Mouse (Mus musculus): Measurements from ENCODE around the gene Nlrc5.
"Not testable (repeated sequence)": the region's sequence is repeated elsewhere in the genome, so short reads cannot be mapped to it uniquely, and the experiment has no call there.

Nlrc5 gene

DNA sequence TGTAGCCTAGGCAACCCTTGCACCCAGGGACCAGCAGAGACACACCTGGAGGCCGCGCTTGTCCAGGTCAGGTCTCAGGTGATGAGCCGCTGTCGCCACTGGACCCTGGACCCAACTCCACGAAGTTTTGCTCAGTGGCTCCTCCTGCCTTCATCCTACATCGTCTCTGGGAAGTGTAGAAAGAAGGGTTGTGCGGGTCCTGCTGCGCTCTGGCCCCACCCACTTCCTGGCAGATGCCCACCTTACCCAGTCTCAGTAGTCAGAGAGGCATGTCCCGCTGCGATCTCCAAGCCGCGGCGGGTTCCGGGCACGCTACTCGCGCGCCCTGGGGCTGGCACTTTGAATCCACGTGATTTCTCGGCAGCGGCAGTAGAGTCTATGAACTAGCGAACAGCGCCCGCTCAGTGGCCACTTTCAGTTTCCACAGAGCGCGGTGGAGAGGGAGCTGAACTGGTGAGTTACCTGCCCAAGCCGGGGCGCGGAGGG, at the start of gene Nlrc5:
TSS of gene Nlrc5 (plus strand) at position 376 of the 486 bp plus-strand sequence.
- DNase-seq (ENCODE audit: low spot score in 2 of 2), result peak; percentile 88 to 89

DNA sequence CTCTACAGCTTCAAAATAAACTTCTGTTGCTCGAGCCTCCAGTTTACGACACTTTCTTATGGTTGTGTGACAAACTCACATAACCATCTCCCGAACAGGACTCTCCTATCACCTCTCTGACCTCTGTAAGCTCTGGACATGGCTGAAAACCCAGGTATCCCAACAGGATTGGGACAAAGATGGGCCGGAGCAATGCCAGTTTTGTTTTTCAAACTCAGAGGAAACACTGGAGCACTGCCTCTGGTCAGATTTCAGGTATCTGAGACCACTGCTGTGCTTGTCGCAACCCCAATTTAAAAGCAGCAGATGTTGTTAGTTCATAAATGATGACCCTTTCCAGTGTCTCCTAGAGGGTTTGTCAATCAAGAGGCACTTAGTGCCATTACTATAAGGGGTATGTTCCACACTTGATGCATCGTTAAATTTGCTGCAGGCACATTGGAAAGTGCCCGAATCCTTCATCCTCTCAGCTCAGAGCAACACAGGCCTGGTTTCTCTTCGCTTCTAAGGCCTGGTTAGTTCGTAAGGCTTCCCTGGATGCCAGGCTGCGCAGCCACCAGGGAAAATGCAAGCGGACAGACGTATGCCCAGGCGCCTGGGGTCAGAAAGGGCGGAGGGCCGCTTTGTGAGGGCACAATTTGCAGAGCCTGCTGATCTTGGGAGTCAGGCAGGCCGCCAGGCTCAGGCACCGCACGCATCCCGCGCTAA, 48.5 kb upstream of the Nlrc5 start:
- no peak for DNase-seq (ENCODE audit: low spot score in 2 of 2)

DNA sequence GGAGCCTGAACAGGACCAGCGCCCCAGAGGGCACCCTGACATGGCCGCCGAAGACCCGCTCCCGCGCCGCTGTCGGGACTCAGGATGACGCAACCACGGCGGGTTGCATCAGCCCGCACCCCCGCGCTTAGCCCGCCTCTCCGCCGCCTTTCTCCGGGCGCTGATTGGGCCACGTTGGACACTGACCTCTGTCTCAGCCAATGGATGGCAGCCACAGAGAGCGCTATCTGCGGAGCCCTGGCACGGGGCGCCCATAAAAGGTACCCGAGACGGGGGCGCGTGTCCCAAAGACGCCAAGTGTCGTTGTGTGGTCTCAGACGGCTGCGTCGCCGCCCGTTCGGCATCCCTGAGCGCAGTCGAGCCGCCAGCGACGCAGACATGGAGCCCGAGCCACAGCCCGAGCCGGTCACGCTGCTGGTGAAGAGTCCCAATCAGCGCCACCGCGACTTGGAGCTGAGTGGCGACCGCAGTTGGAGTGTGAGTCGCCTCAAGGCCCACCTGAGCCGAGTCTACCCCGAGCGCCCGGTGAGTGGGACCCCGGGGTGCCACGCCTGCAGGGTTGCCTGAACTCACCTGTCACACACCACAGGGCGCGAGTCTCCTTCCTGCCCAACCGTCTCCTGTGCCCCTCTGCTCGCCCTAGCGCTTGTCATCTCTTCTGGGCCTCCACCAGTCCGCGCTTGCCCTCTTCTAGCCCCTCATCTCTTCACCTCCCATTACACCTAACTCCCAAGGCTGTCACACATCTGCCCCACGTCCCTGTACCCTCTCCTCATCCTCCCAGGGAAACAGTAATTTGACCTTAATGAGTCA, 47.7 kb upstream of the Nlrc5 start, which contains the start of gene Herpud1:
TSS of gene Herpud1 (plus strand) at position 225 of the 813 bp plus-strand sequence.
- DNase-seq (ENCODE audit: low spot score in 2 of 2), result peak; percentile 98 to 99

DNA sequence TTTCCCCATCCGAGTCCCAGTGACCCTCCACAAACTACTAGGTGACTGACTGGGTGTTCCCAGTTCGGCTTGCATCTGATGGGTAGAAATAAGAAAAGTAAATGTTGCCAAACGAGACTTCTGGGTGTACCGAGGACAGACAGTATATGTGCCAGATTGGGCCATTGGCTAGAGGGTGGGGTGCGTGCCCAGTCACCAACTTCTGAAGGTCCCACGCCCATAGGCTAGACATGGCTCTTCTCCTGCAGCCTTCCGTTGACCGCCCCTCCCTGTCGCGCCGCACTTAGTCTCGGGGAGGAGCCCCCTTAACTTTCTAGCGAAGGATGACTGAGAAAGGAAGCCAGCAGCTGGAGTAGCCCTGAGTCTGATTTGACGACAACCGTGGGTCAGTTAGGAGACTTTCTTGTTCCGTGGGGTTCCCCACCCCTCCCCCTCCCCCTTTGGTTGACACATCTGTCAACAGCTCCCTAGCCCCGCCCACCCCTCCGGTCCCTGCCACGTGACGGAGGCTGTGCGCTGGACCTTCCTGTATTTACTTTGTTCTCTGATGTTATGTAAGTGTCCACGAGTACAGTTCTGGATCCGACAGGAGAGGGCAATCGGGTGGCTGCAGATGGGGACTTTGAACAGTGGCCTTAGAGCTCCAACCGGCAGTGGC, 47.0 kb upstream of the Nlrc5 start:
- peak; percentile 72 to 82 for DNase-seq (ENCODE audit: low spot score in 2 of 2)

DNA sequence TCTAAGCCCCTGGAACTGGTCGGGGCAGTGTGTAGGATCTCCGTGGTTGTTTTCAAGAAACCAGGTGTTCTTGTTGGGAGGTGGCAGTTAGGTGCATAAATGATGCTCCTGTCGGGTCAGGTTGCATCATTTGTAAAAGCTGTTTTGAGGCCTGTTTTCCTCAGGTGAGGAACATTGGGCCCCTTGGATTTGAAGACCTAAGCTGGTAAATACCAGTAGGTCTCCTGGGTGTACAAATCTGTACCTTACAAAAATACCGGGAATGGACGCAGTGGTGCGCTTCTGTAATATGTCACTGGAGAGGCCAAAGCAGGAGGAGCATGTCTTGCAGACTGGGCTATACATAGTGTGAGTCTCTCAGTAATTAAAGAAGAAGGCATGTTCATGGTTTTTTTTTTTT, 46.4 kb upstream of the Nlrc5 start:
- no peak for DNase-seq (ENCODE audit: low spot score in 2 of 2)

DNA sequence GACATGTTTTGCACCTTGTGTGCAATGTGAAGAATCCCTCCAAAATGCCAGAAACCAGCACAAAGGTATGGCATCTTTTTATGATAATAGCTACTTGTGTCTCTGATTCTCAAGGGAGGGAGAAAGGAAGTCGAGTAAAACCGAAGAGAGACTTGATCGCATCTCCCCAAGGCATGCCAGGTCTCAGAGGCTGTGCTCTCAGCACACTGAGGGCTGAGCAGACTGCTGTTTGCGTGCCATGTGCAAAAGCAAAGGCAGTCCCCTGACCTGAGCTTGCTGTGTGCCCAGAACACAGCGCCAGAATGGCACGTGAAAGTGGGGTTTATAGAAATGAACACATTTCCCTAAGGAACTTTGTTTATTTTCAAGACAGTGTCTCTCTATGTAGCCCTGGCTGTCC, 44.6 kb upstream of the Nlrc5 start:
- no peak for DNase-seq (ENCODE audit: low spot score in 2 of 2)

DNA sequence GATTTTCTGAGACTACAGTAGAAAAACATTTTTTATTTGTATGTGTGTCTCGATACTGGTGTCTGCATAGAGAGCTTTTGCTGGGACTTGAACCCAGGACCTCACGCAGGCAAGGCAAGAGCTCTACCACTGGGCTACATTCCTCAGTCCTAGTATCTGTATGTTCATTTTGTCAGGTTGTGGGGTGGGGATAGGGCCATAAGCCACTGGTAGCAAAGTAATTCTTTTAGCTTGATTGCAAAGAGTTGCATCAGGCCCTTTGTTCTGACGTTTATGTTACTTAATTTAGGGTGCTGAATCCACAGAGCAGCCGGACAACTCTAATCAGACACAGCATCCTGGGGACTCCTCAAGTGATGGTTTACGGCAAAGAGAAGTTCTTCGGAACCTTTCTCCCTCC, 43.7 kb upstream of the Nlrc5 start:
- no peak for DNase-seq (ENCODE audit: low spot score in 2 of 2)

DNA sequence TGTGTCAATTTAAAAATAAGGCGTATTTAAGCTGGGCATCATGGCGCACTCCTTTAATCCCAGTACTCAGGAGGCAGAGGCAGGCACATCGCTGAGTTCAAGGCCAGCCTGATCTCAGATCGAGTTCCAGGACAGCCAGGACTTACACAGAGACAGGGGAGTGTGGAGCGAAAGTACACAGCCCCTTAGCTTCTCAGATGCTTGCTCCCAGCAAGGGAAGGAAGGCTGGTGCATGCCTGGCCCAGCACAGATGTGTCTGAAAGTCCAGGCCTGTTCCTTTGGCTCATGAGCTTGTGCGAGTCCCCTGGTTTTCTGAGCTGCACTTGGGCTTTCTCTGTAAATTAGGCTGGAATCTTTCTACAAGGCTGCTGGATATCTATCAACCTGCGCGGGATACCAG, 43.2 kb upstream of the Nlrc5 start:
- no peak for DNase-seq (ENCODE audit: low spot score in 2 of 2)

DNA sequence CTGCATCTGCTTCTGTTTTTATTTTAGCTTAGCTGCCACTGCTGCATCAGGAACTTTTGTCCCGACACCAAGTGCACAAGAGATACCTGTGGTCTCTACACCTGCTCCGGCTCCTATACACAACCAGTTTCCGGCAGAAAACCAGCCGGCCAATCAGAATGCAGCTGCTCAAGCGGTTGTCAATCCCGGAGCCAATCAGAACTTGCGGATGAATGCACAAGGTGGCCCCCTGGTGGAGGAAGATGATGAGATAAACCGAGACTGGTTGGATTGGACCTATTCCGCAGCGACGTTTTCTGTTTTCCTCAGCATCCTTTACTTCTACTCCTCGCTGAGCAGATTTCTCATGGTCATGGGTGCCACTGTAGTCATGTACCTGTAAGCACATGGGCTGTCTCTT, 42.0 kb upstream of the Nlrc5 start:
- DNase-seq (ENCODE audit: low spot score in 2 of 2), result peak in 1 of 2 experiments; percentile 34

DNA sequence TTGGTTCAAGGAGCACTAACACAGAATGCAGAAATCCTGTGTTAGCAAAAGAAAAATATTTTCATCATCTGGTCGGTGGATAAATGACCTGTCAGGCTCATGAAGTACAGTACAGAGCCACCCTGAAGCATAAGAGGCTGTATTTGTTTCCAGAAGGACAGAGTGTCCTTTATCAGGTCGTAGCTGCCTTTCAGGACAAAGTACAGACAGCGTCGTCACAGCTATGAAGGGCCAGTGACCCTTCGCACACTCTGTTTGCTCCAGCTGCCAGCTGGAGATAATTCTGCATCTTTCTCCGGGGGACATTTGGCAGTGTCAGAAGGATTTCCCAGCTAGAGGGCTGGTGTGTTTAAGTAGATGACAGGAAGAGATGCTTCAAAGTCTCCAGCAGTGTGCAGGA, 41.5 kb upstream of the Nlrc5 start:
- no peak for DNase-seq (ENCODE audit: low spot score in 2 of 2)

DNA sequence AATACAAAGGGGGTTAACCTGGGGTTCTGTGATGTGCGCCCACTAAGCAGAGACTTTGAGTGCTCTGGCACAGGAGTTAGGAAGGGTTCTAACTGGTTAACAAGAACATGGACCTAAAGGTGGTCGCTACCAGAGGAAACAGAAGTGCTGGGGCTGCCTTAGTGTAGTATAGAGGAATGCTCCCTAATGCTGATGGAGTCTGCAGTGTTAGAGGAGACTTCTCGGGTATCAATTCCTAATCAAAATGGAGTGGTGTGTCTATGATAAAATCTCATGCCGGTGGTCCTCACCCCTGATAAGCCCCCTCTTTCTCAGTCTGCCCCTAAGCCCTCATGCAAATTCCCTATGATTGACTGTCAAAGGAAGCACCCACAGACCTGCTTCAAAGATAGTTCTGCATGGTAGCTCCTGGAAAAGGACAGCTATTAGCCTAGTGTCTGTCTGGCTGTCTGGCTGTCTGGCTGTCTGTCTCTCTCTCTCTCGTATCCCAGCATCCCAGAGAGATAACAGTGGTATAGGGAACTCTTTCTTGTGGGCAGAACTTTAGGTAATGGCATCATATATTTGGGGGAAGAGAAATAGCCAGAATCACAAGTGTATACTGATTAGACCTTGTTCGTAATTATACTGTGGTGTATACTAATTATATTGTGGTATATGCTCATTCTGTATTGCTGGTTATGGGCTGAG, 38.2 kb upstream of the Nlrc5 start:
- no peak for DNase-seq (ENCODE audit: low spot score in 2 of 2)

DNA sequence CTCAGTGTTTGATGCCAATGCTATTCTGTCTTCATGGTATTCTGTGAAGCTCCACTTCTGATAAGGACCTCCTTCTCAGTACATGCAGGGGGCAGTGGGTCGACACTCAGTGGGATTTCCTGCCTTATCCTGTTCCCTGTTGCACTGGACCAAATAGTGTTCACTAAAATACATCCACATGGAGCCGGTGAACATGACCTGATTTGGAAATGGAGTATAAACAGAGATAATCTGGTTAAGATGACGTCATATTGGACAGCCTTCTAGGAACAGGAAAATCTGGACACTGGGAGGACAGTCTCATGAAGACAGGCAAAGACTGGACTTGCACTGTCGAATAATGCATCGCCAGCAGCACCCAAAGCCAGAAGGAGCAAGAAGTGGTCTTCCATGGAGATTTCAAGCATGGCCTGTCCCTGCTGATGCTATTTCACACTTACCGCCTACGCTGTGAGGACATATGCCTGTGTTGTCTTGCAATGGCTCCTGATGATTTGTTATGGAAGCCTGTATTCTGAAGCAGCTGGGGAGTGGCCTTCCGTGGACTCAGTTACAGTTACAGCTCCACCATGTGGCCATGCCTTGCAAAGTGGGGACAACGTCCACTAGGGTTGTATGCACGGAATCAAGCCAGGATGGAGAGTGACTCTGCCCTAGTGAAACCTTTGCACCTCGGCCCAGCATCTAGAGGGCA, 37.0 kb upstream of the Nlrc5 start:
- DNase-seq (ENCODE audit: low spot score in 2 of 2), result peak; percentile 34 to 41

DNA sequence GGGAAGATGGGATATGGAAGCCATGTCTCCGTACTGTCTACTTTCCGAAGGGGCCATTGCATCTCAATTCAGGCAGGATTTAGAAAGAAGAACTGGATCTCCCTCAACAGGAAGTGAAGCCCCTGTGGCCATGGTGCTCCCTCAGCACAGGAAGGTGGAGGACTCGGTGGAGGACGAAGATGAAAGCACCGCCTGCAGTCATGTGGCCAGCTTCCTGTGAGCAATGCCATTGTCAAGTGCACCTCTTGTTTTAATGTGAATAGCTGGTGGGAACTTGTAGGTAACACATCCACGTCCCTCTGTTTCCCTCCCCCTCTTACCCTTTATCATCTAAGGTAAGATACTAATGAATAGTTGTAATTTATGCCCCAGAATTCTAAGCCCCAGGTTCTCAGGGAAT, 35.6 kb upstream of the Nlrc5 start:
- DNase-seq (ENCODE audit: low spot score in 2 of 2), result peak; percentile 58 to 59

DNA sequence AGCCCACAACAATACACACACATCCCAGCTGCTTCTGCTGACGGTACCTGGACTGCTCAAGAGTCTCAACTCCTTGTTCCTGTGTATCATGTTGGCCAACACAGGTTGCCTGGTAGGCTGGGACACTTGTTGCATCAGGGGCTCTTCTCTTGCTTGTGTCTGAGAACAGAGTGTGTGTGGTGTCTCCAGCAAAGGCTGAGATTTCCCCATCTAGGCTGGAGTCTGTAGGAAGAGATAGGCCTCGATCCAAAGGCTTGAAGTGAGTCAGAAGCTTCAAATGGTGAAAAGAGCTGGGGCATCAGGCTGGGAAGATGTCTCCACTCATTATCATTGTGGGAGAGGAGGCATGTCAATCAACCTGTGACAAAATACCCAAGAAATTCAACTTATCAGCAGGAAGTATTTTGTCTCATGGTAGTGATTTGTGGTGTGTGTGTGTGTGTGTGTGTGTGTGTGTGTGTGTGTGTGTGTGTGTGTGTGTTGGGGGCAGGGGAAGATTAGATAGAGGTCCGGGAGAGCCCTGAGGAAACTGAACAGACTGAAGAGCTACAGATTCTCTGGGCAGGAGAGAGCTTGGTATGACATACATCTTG, 34.7 kb upstream of the Nlrc5 start:
- DNase-seq (ENCODE audit: low spot score in 2 of 2), result no peak

DNA sequence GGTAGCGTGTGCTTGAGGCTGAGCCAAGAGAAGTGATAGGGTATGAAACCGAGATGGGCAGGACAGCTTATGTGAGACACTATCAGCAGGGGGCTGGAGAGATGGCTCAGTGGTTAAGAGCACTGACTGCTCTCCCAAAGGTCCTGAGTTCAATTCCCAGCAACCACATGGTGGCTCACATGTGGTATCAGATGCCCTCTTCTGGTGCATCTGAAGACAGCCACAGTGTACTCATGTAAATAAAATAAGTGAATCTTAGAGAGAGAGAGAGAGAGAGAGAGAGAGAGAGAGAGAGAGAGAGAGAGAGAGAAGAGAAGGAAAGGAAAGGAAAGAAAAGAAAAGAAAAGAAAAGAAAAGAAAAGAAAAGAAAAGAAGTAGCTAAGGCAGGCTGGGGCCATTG, 34.2 kb upstream of the Nlrc5 start:
- not testable (repeated sequence) for DNase-seq (ENCODE audit: low spot score in 2 of 2)

DNA sequence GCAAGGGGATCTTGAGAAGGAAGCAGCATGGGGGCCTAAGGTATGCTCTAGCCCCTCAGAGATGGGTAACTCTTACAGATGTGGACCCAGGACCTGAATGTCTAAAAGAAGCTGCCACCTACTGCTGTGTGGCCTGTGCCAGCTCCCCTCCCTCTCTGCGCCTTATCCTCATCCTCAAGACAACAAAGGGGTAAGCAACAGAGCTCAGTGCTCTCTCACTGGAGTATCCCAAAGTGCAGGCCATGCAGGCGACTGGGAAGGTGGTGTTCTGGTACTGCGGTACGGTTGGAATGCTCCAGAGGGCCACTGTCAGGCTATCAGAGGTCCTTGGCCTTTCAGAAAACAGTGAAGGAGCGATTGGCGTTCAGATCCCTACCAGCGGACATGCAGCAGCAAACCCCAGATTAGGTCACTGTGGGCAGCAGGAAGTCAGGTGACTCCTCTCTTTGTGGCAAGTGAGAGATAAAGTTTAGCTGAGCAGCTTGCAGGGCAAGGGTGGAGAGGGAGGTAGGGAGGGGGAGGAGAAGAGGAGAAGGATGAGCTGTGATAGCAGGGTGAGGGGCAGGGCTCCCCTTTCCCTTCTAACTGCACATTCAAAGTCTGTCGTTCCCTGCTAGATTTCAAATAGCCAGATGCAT, 25.6 kb upstream of the Nlrc5 start:
- peak in 1 of 2 experiments; percentile 16 for DNase-seq (ENCODE audit: low spot score in 2 of 2)

DNA sequence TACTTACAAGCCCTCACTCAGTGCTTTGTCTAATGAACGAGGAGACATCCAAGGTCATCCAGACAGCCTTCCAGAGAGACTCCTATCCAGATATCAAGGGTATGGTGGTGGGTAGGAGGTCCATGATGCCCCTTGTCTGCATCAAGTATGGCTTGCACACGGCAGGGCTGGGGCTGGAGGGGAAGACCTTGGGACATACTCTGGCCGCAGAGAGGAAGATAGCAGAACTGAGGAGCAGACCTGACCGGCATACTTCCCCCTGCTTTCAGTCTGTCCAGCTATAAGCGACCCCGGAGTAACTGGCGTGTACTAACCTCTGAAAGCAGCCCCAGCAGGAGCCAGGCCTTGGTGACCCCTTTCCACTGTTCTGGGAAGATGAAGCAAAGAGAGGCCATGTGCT, 24.6 kb upstream of the Nlrc5 start:
- DNase-seq (ENCODE audit: low spot score in 2 of 2), result no peak

DNA sequence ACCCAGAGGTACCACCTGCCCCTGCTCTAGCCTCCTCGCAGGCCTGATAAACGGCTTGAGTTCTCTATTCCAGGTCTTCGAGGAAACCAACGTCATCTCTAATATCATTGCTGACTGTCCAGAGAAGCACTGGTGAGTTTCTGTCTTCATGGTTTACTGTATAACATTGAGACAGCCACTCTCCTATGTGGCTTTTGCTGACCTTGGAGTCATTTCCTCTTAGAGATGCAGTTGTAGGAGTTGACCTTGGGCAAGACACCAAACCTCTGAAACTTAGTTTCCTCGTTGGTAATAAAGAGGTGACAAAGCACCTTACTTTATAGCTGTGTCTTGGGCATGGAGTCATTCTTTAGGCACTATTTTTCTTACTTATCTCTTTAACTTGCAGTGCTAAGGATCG, 21.6 kb upstream of the Nlrc5 start:
- DNase-seq (ENCODE audit: low spot score in 2 of 2), result no peak

DNA sequence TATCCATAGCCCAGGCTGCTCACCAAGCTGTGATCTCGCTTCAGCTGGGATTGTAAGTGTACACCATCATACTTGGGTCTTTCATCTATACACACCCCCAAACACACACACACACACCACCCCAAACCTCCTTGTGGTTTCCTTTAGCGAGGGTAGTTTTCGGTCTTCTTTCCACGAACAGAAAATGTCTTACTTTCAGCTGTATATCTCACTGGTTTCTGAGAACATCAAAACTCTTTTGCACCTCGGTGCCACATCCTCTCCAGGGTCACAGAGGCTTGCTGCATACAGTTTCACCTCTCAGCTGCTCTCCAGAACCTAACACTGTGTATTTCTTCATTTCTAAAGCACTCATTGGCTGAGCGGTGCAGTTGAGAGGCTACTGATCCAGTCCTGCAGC, 20.6 kb upstream of the Nlrc5 start:
- peak; percentile 49 to 54 for DNase-seq (ENCODE audit: low spot score in 2 of 2)

DNA sequence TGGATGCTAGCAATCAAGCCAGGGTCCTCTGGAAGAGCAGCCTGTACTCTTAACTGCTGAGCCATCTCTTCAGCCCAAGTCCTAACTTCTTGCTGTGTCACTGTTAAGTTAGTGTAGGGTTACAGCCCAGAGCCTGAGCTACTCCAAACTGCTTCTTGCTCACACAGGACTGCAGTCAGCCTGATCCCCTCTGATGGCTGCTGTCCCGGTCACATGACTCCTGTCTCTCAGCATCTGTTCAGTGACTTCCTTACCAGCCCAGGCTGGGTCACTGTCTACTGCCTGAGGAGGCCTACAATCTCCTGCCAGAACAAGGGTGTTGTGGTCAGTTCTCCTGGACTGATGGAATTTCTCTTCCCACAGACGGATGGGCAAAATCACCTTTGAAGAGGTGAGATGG, 18.9 kb upstream of the Nlrc5 start:
- DNase-seq (ENCODE audit: low spot score in 2 of 2), result no peak

Measured in spleen, postnatal 36 days (tissue).